Mouse (Mus musculus) urinary bladder, adult 2 months (tissue): Measurements from ENCODE around the gene Macrod2. TPM values are rescaled to one million over a fixed set of nuclear protein-coding genes. Genes with fewer than 3 reads are reported as not detected.

Source experiments
- DNase-seq: peaks from one replicate; pipeline ENCODE4 v3.0.0; 2022; ENCODE audit warnings: low spot score
- polyA plus RNA-seq: library from polyadenylated mRNA; depleted of rRNA; stranded (reverse); fragments of >200 nt; gene quantifications from 2 replicates; pipeline ENCODE4 v1.2.3, GENCODE M21; 2012

The Macrod2 gene
- polyA plus RNA-seq, 1 experiment, result 3.5 TPM

GRCm38 (mm10) chr2:141834156-141834782, 1439.2 kb downstream of the Macrod2 start:
- no peak for DNase-seq

- no peak for DNase-seq
Measured at GRCm38 (mm10) chr2:141844408-141845175, 1449.5 kb downstream of the Macrod2 start.

- no peak for DNase-seq
Measured at GRCm38 (mm10) chr2:141859220-141859619, 1464.1 kb downstream of the Macrod2 start.

GRCm38 (mm10) chr2:141861679-141862268, 1466.7 kb downstream of the Macrod2 start:
- DNase-seq, result no peak

- no peak for DNase-seq
Measured at GRCm38 (mm10) chr2:141862531-141863265, 1467.6 kb downstream of the Macrod2 start.

GRCm38 (mm10) chr2:141863628-141864165, 1468.6 kb downstream of the Macrod2 start:
- no peak for DNase-seq

- no peak for DNase-seq
Measured at GRCm38 (mm10) chr2:141870930-141871329, 1475.8 kb downstream of the Macrod2 start.

GRCm38 (mm10) chr2:141876155-141876851, 1481.2 kb downstream of the Macrod2 start:
- DNase-seq, result no peak

- no peak for DNase-seq
Measured at GRCm38 (mm10) chr2:141876958-141877357, 1481.8 kb downstream of the Macrod2 start.

GRCm38 (mm10) chr2:141878473-141878872, 1483.4 kb downstream of the Macrod2 start:
- no peak for DNase-seq

GRCm38 (mm10) chr2:141879711-141880110, 1484.6 kb downstream of the Macrod2 start:
- no peak for DNase-seq

- no peak for DNase-seq
Measured at GRCm38 (mm10) chr2:141886694-141887474, 1491.8 kb downstream of the Macrod2 start.

GRCm38 (mm10) chr2:141889497-141889896, 1494.4 kb downstream of the Macrod2 start:
- DNase-seq, result no peak

- no peak for DNase-seq
Measured at GRCm38 (mm10) chr2:141897951-141898350, 1502.8 kb downstream of the Macrod2 start.

- DNase-seq, result no peak
Measured at GRCm38 (mm10) chr2:141911831-141912447, 1516.8 kb downstream of the Macrod2 start.

GRCm38 (mm10) chr2:141913486-141913885, 1518.4 kb downstream of the Macrod2 start:
- DNase-seq, result no peak

GRCm38 (mm10) chr2:141913894-141914293, 1518.8 kb downstream of the Macrod2 start:
- no peak for DNase-seq

- DNase-seq, result no peak
Measured at GRCm38 (mm10) chr2:141920377-141920992, 1525.4 kb downstream of the Macrod2 start.

GRCm38 (mm10) chr2:141935130-141935529, 1540.0 kb downstream of the Macrod2 start:
- no peak for DNase-seq

GRCm38 (mm10) chr2:141954795-141955194, 1559.7 kb downstream of the Macrod2 start:
- DNase-seq, result no peak
